Mouse (Mus musculus): ENCODE data around the gene Stat6.
A peak's percentile ranks its signal among the peaks of the same experiment; 100 is the strongest.

Stat6 gene

GRCm38 (mm10) chr10:127694636-127695035 is 51.9 kb downstream of the Stat6 start:
- H3K36me3 ChIP-seq (ENCODE audit: control insufficient read depth, insufficient read depth, low read length, poor library complexity, severe bottlenecking): peaks cover 8% of the 10 kb centered on the region
- DNase-seq (ENCODE audit: low read depth, low spot score): peak; percentile 54
- no peaks in the 10 kb centered on the region for H3K27me3 ChIP-seq (ENCODE audit: control insufficient read depth, insufficient read depth, low read length, poor library complexity, severe bottlenecking)

GRCm38 (mm10) chr10:127695775-127696174 is 53.0 kb downstream of the Stat6 start:
- Histone ChIP-seq H3K36me3 (ENCODE audit: control insufficient read depth, insufficient read depth, low read length, poor library complexity, severe bottlenecking) (peaks cover 8% of the 10 kb centered on the region), H3K27me3 (ENCODE audit: control insufficient read depth, insufficient read depth, low read length, poor library complexity, severe bottlenecking) (no peaks in the 10 kb centered on the region)
- no peak for DNase-seq (ENCODE audit: low read depth, low spot score)

GRCm38 (mm10) chr10:127698966-127699365 is 56.2 kb downstream of the Stat6 start:
- peaks cover 4% of the 10 kb centered on the region for H3K36me3 ChIP-seq (ENCODE audit: control insufficient read depth, insufficient read depth, low read length, poor library complexity, severe bottlenecking)
- H3K27me3 ChIP-seq (ENCODE audit: control insufficient read depth, insufficient read depth, low read length, poor library complexity, severe bottlenecking): no peaks in the 10 kb centered on the region
- no peak for DNase-seq (ENCODE audit: low read depth, low spot score)

- Histone ChIP-seq H3K36me3 (ENCODE audit: control insufficient read depth, insufficient read depth, low read length, poor library complexity, severe bottlenecking) (no peaks in the 10 kb centered on the region; the same call in 1 of the 2 replicates), H3K27me3 (ENCODE audit: control insufficient read depth, insufficient read depth, low read length, poor library complexity, severe bottlenecking) (no peaks in the 10 kb centered on the region)
- no peak for DNase-seq (ENCODE audit: low read depth, low spot score)
Observed at GRCm38 (mm10) chr10:127703299-127703698, 60.5 kb downstream of the Stat6 start.

GRCm38 (mm10) chr10:127704293-127704692 is 61.5 kb downstream of the Stat6 start:
- DNase-seq (ENCODE audit: low read depth, low spot score): no peak
- Histone ChIP-seq H3K27me3 (ENCODE audit: control insufficient read depth, insufficient read depth, low read length, poor library complexity, severe bottlenecking) (no peaks in the 10 kb centered on the region), H3K36me3 (ENCODE audit: control insufficient read depth, insufficient read depth, low read length, poor library complexity, severe bottlenecking) (no peaks in the 10 kb centered on the region)

GRCm38 (mm10) chr10:127704766-127705220 is 62.0 kb downstream of the Stat6 start, which contains the start of gene Myo1a:
Gene Myo1a (plus strand): TSS chr10:127705170.
- no peak for DNase-seq (ENCODE audit: low read depth, low spot score)
- no peaks in the 10 kb centered on the region for H3K36me3 ChIP-seq (ENCODE audit: control insufficient read depth, insufficient read depth, low read length, poor library complexity, severe bottlenecking)

GRCm38 (mm10) chr10:127705783-127706182 is 63.0 kb downstream of the Stat6 start:
- DNase-seq (ENCODE audit: low read depth, low spot score): no peak
- H3K36me3 ChIP-seq (ENCODE audit: control insufficient read depth, insufficient read depth, low read length, poor library complexity, severe bottlenecking): no peaks in the 10 kb centered on the region

More at GRCm38 (mm10) chr10:127704766-127705220, 62.0 kb downstream of the Stat6 start, which contains the start of gene Myo1a:
- H3K27me3 ChIP-seq (ENCODE audit: control insufficient read depth, insufficient read depth, low read length, poor library complexity, severe bottlenecking): no peaks in the 10 kb centered on the region

GRCm38 (mm10) chr10:127707721-127708120 is 64.9 kb downstream of the Stat6 start:
- Histone ChIP-seq H3K27me3 (ENCODE audit: control insufficient read depth, insufficient read depth, low read length, poor library complexity, severe bottlenecking) (no peaks in the 10 kb centered on the region), H3K36me3 (ENCODE audit: control insufficient read depth, insufficient read depth, low read length, poor library complexity, severe bottlenecking) (no peaks in the 10 kb centered on the region)
- DNase-seq (ENCODE audit: low read depth, low spot score): no peak

More at GRCm38 (mm10) chr10:127705783-127706182, 63.0 kb downstream of the Stat6 start:
- H3K27me3 ChIP-seq (ENCODE audit: control insufficient read depth, insufficient read depth, low read length, poor library complexity, severe bottlenecking): no peaks in the 10 kb centered on the region

- no peaks in the 10 kb centered on the region for H3K36me3 ChIP-seq (ENCODE audit: control insufficient read depth, insufficient read depth, low read length, poor library complexity, severe bottlenecking)
- no peaks in the 10 kb centered on the region for H3K27me3 ChIP-seq (ENCODE audit: control insufficient read depth, insufficient read depth, low read length, poor library complexity, severe bottlenecking)
Observed at GRCm38 (mm10) chr10:127708850-127709370, 66.1 kb downstream of the Stat6 start.

GRCm38 (mm10) chr10:127710331-127710730 is 67.5 kb downstream of the Stat6 start:
- DNase-seq (ENCODE audit: low read depth, low spot score): no peak
- Histone ChIP-seq H3K36me3 (ENCODE audit: control insufficient read depth, insufficient read depth, low read length, poor library complexity, severe bottlenecking) (no peaks in the 10 kb centered on the region), H3K27me3 (ENCODE audit: control insufficient read depth, insufficient read depth, low read length, poor library complexity, severe bottlenecking) (no peaks in the 10 kb centered on the region)

More at GRCm38 (mm10) chr10:127708850-127709370, 66.1 kb downstream of the Stat6 start:
- DNase-seq (ENCODE audit: low read depth, low spot score): no peak

Data from splenic B cell, adult 2 months (primary cell).